Mouse (Mus musculus): ENCODE measurements around the gene Pidd1. TPM values are rescaled to one million over a fixed set of nuclear protein-coding genes. Genes with fewer than 3 reads are reported as not detected.
A peak's percentile ranks its signal among the peaks of the same experiment; 100 is the strongest.

The Pidd1 gene
- polyA plus RNA-seq, 1 experiment from 2014 or later = 9.1 TPM

DNA sequence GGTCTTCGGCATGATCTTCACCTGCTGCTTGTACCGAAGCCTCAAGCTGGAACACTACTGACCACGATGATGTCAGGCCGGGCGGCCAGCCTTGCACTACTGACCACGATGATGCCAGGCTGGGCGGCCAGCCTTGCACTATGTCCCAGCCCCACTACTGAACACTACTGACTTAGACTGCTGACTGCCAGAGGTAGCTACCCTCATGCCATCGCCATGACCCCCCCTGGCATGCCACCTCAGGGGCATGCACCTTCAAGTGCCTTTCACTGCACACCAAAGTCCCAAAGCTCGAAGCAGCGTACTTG is 26.8 kb upstream of the Pidd1 start:
- no peak overlapping the region for H3K27ac ChIP-seq (replicated peaks; ENCODE audit: low read depth, low read length)
- no peak overlapping the region for H3K9ac ChIP-seq (replicated peaks; ENCODE audit: low read length)
- WGBS = 96% methylated on average over 10 of the region's 10 CpGs
- peaks cover 7% of the 10 kb centered on the region; the same call in 1 of the 2 replicates for H3K36me3 ChIP-seq (replicated peaks; ENCODE audit: control insufficient read depth, insufficient read depth, low read depth, low read length)
- H3K4me2 ChIP-seq (ENCODE audit: low read depth, low read length) = no peak overlapping the region
- H3K4me3 ChIP-seq (ENCODE audit: low read depth, low read length) = no peak overlapping the region
- no peak for DNase-seq (ENCODE audit: low spot score)
- peaks cover 17% of the 10 kb centered on the region for H3K4me1 ChIP-seq (ENCODE audit: control insufficient read depth, insufficient read depth, low read length)
- H3K27me3 ChIP-seq (ENCODE audit: control insufficient read depth, insufficient read depth, low read length) = peaks cover 3% of the 10 kb centered on the region; the same call in 1 of the 2 replicates
- no peak for ATAC-seq (replicated peaks; ENCODE audit: insufficient number of reproducible peaks, low FRiP score, low TSS enrichment, low read depth)
- H3K9me3 ChIP-seq (replicated peaks; ENCODE audit: control insufficient read depth, low read length) = no peaks in the 10 kb centered on the region

DNA sequence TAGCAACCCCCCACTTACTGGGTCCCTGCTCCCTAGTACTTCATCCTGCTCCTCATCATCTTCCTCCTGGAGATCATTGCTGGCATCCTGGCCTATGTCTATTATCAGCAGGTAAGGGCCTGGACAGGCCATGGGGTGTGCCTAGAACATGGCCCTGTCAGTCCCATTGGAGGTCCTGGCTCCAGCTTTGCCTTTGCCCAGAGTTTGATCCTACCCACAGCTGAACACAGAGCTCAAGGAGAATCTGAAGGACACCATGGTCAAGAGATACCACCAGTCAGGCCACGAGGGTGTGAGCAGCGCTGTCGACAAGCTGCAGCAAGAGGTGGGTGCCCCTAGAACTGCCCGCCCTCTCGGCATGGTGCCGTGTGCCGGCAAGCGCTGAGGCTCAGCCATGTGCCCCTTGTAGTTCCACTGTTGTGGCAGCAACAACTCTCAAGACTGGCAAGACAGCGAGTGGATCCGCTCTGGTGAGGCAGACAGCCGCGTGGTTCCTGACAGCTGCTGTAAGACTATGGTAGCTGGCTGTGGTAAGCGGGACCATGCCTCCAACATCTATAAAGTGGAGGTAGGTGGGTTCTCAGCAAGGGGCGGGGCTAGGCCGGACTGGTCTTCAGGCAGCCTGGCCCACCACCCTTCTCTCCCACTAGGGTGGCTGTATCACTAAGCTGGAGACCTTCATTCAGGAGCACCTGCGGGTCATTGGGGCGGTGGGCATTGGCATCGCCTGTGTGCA is 26.2 kb upstream of the Pidd1 start:
- ATAC-seq (replicated peaks; ENCODE audit: insufficient number of reproducible peaks, low FRiP score, low TSS enrichment, low read depth) = no peak
- 90% methylated on average over 18 of the region's 18 CpGs for WGBS
- Histone ChIP-seq H3K27me3 (ENCODE audit: control insufficient read depth, insufficient read depth, low read length) (peaks cover 6% of the 10 kb centered on the region), H3K9ac (replicated peaks; ENCODE audit: low read length) (no peak overlapping the region), H3K27ac (replicated peaks; ENCODE audit: low read depth, low read length) (no peak overlapping the region), H3K4me1 (ENCODE audit: control insufficient read depth, insufficient read depth, low read length) (peaks cover 20% of the 10 kb centered on the region), H3K4me3 (ENCODE audit: low read depth, low read length) (no peak overlapping the region), H3K9me3 (replicated peaks; ENCODE audit: control insufficient read depth, low read length) (no peaks in the 10 kb centered on the region), H3K36me3 (replicated peaks; ENCODE audit: control insufficient read depth, insufficient read depth, low read depth, low read length) (peaks cover 7% of the 10 kb centered on the region; the same call in 1 of the 2 replicates), H3K4me2 (ENCODE audit: low read depth, low read length) (no peak overlapping the region)
- no peak for DNase-seq (ENCODE audit: low spot score)

DNA sequence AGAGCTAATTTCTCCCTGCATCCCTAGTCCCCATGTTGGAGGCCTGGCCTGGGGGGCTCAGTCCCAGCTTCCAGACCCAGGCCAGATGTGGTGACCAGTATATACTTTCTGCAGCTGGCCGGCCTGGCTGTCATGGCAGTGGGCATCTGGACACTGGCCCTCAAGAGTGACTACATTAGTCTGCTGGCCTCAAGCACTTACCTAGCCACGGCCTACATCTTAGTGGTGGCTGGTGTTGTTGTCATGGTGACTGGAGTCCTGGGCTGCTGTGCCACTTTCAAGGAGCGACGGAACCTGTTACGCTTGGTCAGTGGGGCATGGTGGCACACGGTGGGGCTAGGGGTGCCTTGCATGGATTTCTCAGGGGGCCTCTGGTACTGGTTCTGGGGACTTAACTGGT is 25.5 kb upstream of the Pidd1 start:
- no peak for DNase-seq (ENCODE audit: low spot score)
- Histone ChIP-seq H3K4me2 (ENCODE audit: low read depth, low read length) (peak overlapping the region; percentile 74), H3K4me1 (ENCODE audit: control insufficient read depth, insufficient read depth, low read length) (peaks cover 25% of the 10 kb centered on the region), H3K27ac (replicated peaks; ENCODE audit: low read depth, low read length) (no peak overlapping the region), H3K4me3 (ENCODE audit: low read depth, low read length) (peak overlapping the region; percentile 67), H3K36me3 (replicated peaks; ENCODE audit: control insufficient read depth, insufficient read depth, low read depth, low read length) (peaks cover 7% of the 10 kb centered on the region; the same call in 1 of the 2 replicates), H3K9ac (replicated peaks; ENCODE audit: low read length) (peak overlapping the region; percentile 53), H3K27me3 (ENCODE audit: control insufficient read depth, insufficient read depth, low read length) (peaks cover 12% of the 10 kb centered on the region), H3K9me3 (replicated peaks; ENCODE audit: control insufficient read depth, low read length) (no peaks in the 10 kb centered on the region)
- ATAC-seq (replicated peaks; ENCODE audit: insufficient number of reproducible peaks, low FRiP score, low TSS enrichment, low read depth) = no peak
- 90% methylated on average over 6 of the region's 6 CpGs for WGBS

DNA sequence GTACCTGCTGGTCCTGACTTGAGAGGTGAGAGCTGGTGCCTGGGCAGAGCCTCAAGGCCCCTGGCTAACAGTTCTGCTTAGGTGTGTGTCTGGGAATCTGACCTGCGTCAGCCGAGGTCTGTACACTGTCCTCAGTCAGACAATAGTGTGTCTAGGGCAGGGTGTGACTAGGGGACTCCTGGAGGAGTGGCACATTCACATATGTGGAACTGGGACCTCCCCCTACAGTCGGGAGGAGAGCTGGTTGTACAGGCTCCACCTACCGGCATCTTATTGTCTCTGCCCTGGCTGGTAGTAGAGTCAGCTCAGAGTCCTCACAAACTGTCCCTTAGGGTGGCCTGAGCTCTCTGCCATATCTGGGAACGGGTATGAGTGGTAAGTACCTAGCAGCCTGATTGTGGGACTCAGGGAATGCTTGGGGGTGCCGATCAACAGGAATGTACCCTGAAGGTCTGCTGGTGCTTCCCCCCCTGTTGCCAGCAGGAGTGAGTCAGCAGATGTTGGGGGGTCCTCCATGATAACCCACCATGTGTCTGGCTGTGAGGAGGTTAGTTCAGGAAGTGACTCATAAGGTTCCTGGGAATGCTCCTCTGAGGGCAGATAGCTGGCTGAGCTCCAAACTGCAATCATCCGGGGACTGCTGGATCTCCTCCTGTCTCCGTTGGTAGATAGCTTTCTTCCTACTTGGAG is 24.8 kb upstream of the Pidd1 start:
- peak overlapping the region; percentile 67 for H3K27ac ChIP-seq (replicated peaks; ENCODE audit: low read depth, low read length)
- peak overlapping the region; percentile 80 for H3K9ac ChIP-seq (replicated peaks; ENCODE audit: low read length)
- peak; percentile 79 for ATAC-seq (replicated peaks; ENCODE audit: insufficient number of reproducible peaks, low FRiP score, low TSS enrichment, low read depth)
- peaks cover 7% of the 10 kb centered on the region; the same call in 1 of the 2 replicates for H3K36me3 ChIP-seq (replicated peaks; ENCODE audit: control insufficient read depth, insufficient read depth, low read depth, low read length)
- H3K27me3 ChIP-seq (ENCODE audit: control insufficient read depth, insufficient read depth, low read length) = peaks cover 19% of the 10 kb centered on the region
- H3K9me3 ChIP-seq (replicated peaks; ENCODE audit: control insufficient read depth, low read length) = no peaks in the 10 kb centered on the region
- peak overlapping the region; percentile 67 for H3K4me3 ChIP-seq (ENCODE audit: low read depth, low read length)
- H3K4me2 ChIP-seq (ENCODE audit: low read depth, low read length) = peak overlapping the region; percentile 74
- WGBS = 20% methylated on average over 8 of the region's 8 CpGs
- DNase-seq (ENCODE audit: low spot score) = peak; percentile 78
- peaks cover 26% of the 10 kb centered on the region for H3K4me1 ChIP-seq (ENCODE audit: control insufficient read depth, insufficient read depth, low read length)

DNA sequence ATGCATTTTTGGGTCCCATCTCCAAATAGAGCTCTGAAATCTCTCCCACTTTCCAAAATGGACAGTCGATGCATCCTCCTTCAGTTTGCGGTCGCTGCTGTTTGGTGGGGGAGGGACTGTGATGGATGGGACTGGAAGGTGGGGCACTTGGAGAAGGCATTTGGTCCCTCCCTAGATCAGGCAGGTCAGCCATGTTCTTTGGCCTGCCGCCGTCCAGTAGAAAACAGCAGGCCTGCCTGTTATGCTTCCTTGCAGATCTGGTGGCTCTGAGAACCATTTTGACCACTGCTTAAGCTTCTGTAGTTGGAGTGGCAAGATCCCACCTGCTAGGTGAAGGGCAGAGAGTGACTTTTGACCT is 24.3 kb upstream of the Pidd1 start:
- Histone ChIP-seq H3K27me3 (ENCODE audit: control insufficient read depth, insufficient read depth, low read length) (peaks cover 24% of the 10 kb centered on the region), H3K9me3 (replicated peaks; ENCODE audit: control insufficient read depth, low read length) (no peaks in the 10 kb centered on the region), H3K9ac (replicated peaks; ENCODE audit: low read length) (peak overlapping the region; percentile 80), H3K4me3 (ENCODE audit: low read depth, low read length) (peak overlapping the region; percentile 67), H3K4me1 (ENCODE audit: control insufficient read depth, insufficient read depth, low read length) (peaks cover 27% of the 10 kb centered on the region), H3K27ac (replicated peaks; ENCODE audit: low read depth, low read length) (peak overlapping the region; percentile 67), H3K36me3 (replicated peaks; ENCODE audit: control insufficient read depth, insufficient read depth, low read depth, low read length) (peaks cover 7% of the 10 kb centered on the region; the same call in 1 of the 2 replicates), H3K4me2 (ENCODE audit: low read depth, low read length) (peak overlapping the region; percentile 74)
- no peak for ATAC-seq (replicated peaks; ENCODE audit: insufficient number of reproducible peaks, low FRiP score, low TSS enrichment, low read depth)
- 21% methylated on average over 5 of the region's 5 CpGs for WGBS
- no peak for DNase-seq (ENCODE audit: low spot score)

DNA sequence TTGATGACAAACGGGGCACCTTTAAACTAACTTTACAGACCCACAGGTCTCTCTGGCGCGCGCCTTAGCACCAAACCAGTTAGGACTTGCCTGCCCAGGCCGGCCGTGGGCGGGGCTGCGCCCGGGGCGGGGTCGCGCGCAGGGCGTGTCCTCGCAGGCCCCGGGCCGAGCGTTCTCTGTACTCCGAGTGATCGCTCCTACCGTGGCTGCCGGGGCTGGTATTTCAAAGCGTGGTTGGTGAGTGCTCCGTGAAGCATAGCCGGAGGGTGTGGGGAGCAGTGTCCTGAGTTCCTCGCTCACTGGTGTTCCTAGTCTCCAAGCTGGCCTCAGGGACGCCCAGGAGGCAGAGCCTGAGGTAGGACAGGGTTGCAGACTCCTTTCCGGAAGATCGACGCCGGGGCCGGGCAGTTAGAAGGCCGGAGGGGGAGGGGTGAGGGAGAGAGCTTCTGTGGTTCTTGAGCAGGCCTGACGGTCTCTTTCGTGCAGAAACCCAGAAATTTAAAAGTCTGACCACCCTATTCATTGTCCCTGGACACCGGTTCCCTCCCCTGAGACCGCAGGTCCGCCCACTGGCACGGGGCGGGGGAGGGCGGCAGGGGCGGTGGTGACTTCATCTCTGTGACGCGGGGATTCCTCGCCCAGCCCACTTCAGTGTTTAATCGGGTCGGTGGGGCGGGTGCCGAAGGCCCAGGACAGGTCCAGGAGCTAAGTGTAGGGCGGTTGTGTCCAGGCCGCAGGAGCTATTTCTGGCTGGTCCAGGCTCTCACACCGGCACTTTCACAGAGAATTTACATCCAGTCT is 23.6 kb upstream of the Pidd1 start, which contains the start of gene Cd151:
Gene Cd151, plus strand, starts transcription at position 163 of the 801 bp plus-strand sequence.
- ATAC-seq (replicated peaks; ENCODE audit: insufficient number of reproducible peaks, low FRiP score, low TSS enrichment, low read depth) = peak; percentile 36
- Histone ChIP-seq H3K4me1 (ENCODE audit: control insufficient read depth, insufficient read depth, low read length) (peaks cover 27% of the 10 kb centered on the region), H3K27me3 (ENCODE audit: control insufficient read depth, insufficient read depth, low read length) (peaks cover 29% of the 10 kb centered on the region), H3K4me2 (ENCODE audit: low read depth, low read length) (peak within 1 kb of the TSS; percentile 74), H3K9ac (replicated peaks; ENCODE audit: low read length) (peak within 1 kb of the TSS; percentile 80), H3K9me3 (replicated peaks; ENCODE audit: control insufficient read depth, low read length) (no peaks in the 10 kb centered on the region), H3K36me3 (replicated peaks; ENCODE audit: control insufficient read depth, insufficient read depth, low read depth, low read length) (peaks cover 7% of the 10 kb centered on the region; the same call in 1 of the 2 replicates), H3K4me3 (ENCODE audit: low read depth, low read length) (peak within 1 kb of the TSS; percentile 67), H3K27ac (replicated peaks; ENCODE audit: low read depth, low read length) (peak within 1 kb of the TSS; percentile 67)
- peak; percentile 88 for DNase-seq (ENCODE audit: low spot score)
- under 1% methylated on average over 52 of the region's 52 CpGs for WGBS

DNA sequence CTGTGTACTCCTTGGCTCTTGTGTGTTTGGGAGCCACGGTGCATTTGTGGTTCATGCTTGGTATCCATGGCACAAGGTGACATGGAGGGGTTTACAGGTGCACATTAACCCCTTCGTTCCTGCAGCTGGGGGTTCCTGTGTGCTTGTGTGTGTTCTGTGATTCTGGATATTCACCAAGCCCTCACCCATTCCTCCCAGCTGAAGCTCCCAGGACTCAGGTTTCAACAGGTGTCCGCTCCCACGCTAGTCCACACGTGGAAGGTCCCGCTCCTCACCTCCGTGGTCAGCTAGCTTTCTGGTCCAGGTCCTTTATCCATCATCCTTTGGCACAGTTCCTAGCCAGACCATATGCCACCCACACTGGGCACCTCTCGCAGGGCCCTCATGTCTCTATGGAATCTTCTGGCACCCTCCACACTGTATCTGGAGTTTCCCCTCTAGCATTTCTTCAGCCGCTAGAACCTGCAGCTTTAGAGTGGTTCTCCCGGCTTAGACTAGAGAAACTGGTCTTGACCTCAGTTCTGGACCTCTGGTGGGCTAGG is 22.9 kb upstream of the Pidd1 start:
- Histone ChIP-seq H3K9me3 (replicated peaks; ENCODE audit: control insufficient read depth, low read length) (no peaks in the 10 kb centered on the region), H3K4me2 (ENCODE audit: low read depth, low read length) (peak overlapping the region; percentile 74), H3K4me3 (ENCODE audit: low read depth, low read length) (peak overlapping the region; percentile 67), H3K36me3 (replicated peaks; ENCODE audit: control insufficient read depth, insufficient read depth, low read depth, low read length) (peaks cover 7% of the 10 kb centered on the region; the same call in 1 of the 2 replicates), H3K4me1 (ENCODE audit: control insufficient read depth, insufficient read depth, low read length) (peaks cover 32% of the 10 kb centered on the region), H3K27ac (replicated peaks; ENCODE audit: low read depth, low read length) (no peak overlapping the region; the same call in 1 of the 2 replicates), H3K27me3 (ENCODE audit: control insufficient read depth, insufficient read depth, low read length) (peaks cover 36% of the 10 kb centered on the region), H3K9ac (replicated peaks; ENCODE audit: low read length) (peak overlapping the region; percentile 80)
- DNase-seq (ENCODE audit: low spot score) = no peak
- no peak for ATAC-seq (replicated peaks; ENCODE audit: insufficient number of reproducible peaks, low FRiP score, low TSS enrichment, low read depth)
- WGBS = 61% methylated on average over 10 of the region's 10 CpGs

Data from embryonic facial prominence, embryonic 11.5 days (tissue).